ENCODE assay signal across 9 mouse cellular contexts in genomic region chr3:153084226-153085095, GRCm38 (mm10).
DNase-seq lines count a peak whose midpoint lies in the region; ATAC-seq and TF ChIP-seq lines count a peak whose summit lies in the region.
"Had no signal": no experiment of that assay in that cellular context is flagged by ENCODE, and none has a peak within 500 bp of the region (broad histone marks: within the 10 kb centered on the region; RNA-seq: fewer than 3 reads in every experiment).

No protein-coding gene starts in this region.

- DNase-seq in testis, postnatal 10 days (ENCODE audit: low spot score) = peak; percentile 54
- no peak for DNase-seq in testis, postnatal 14 days (ENCODE audit: low spot score)
- peak; percentile 9 for DNase-seq in embryo, embryonic 11.5 days (ENCODE audit: low read depth, low spot score)
- peak; percentile 20 to 37 for DNase-seq in heart, postnatal 10 days
- peak; percentile 95 for DNase-seq in left cerebral cortex, postnatal 4 days
- DNase-seq in right cerebral cortex, postnatal 10 days (ENCODE audit: low spot score in 2 of 2) = peak; percentile 73 to 74
- DNase-seq in thymus, postnatal 4 days = no peak
- DNase-seq in liver, postnatal 0 days = no peak

- no peak for ATAC-seq in liver, postnatal 0 days

- no peak for TF ChIP-seq CTCF in liver, postnatal 0 days (IDR thresholded peaks at IDR 0.05; ENCODE audit: low read depth)

- no peaks in the 10 kb centered on the region for H3K36me3 ChIP-seq in liver, postnatal 0 days (replicated peaks; ENCODE audit: insufficient read depth, low read length)

- no peaks in the 10 kb centered on the region for H3K4me1 ChIP-seq in liver, postnatal 0 days (ENCODE audit: insufficient read depth)

- H3K27me3 ChIP-seq in liver, postnatal 0 days (ENCODE audit: insufficient read depth, low read length) = no peaks in the 10 kb centered on the region

- no peak overlapping the region for H3K27ac ChIP-seq in liver, postnatal 0 days (ENCODE audit: low read depth)
- H3K27ac ChIP-seq: liver, embryonic 14.5 days had no signal

- H3K4me2 ChIP-seq in liver, postnatal 0 days (ENCODE audit: low read depth, low read length) = no peak overlapping the region

- no peak overlapping the region for H3K9ac ChIP-seq in liver, postnatal 0 days (replicated peaks)
- H3K9ac ChIP-seq: liver, embryonic 14.5 days had no signal

- no peak overlapping the region for H3K4me3 ChIP-seq in liver, postnatal 0 days (ENCODE audit: low read depth, low read length)

- no peak for TF ChIP-seq EP300 in liver, postnatal 0 days (IDR thresholded peaks at IDR 0.05; ENCODE audit: low read depth)

- WGBS in liver, postnatal 0 days (ENCODE audit: insufficient replicate concordance) = 77% methylated on average over 23 of the region's 23 CpGs

- H3K9me3 ChIP-seq in liver, postnatal 0 days (ENCODE audit: low read length) = no peaks in the 10 kb centered on the region

- intact Hi-C loops in heart, postnatal 10 days (cut with DNase I) = no loop called here
- intact Hi-C loops in left cerebral cortex, postnatal 4 days (cut with DNase I) = no loop called here

Comparison
In these comparisons a context has a peak if more than half of its experiments do, and no peak if none do; other contexts are left out.
1. DNase-seq: peak in testis, postnatal 10 days (single experiment), embryo, embryonic 11.5 days (single experiment), heart, postnatal 10 days (2 of 2), left cerebral cortex, postnatal 4 days (single experiment) and right cerebral cortex, postnatal 10 days (2 of 2); none in testis, postnatal 14 days (single experiment), thymus, postnatal 4 days (single experiment) and liver, postnatal 0 days (single experiment).